Mouse (Mus musculus) lung, embryonic 16.5 days (tissue): ENCODE data around the gene Castor2. TPM values are rescaled to one million over a fixed set of nuclear protein-coding genes. Genes with fewer than 3 reads are reported as not detected.

Source experiments
- ATAC-seq: fragments of 200-750 bp; cut with Nextera tagmentation; 2 replicates; pipeline ENCODE4 v1.8.0; 2017; ENCODE audit warnings: low read depth, mild to moderate bottlenecking, moderate library complexity
- H3K27ac ChIP-seq: fragments of 300-500 bp; sonication (generic); 2 replicates; pipeline ENCODE4 v1.5.1; 2014; ENCODE audit warnings: mild to moderate bottlenecking, control low read depth, low read length
- H3K27me3 ChIP-seq: fragments of 300-500 bp; sonication (generic); 2 replicates; pipeline ENCODE4 v1.6.1; 2014; ENCODE audit warnings: low read depth, low read length, mixed read lengths; ENCODE audit not compliant: control insufficient read depth, insufficient read depth
- H3K36me3 ChIP-seq: fragments of 300-500 bp; sonication (generic); 2 replicates; pipeline ENCODE4 v1.6.1; 2014; ENCODE audit warnings: low read length; ENCODE audit not compliant: control insufficient read depth, insufficient read depth
- H3K4me1 ChIP-seq: fragments of 300-500 bp; sonication (generic); replicated peaks from 2 replicates; pipeline ENCODE4 v1.6.1; 2014; ENCODE audit warnings: low read length, mixed read lengths; ENCODE audit not compliant: control insufficient read depth, insufficient read depth
- H3K4me2 ChIP-seq: fragments of 300-500 bp; sonication (generic); 2 replicates; pipeline ENCODE4 v1.6.1; 2014; ENCODE audit warnings: low read depth, low read length, control low read depth
- H3K4me3 ChIP-seq: fragments of 300-500 bp; sonication (generic); 2 replicates; pipeline ENCODE4 v1.5.1; 2014; ENCODE audit warnings: mild to moderate bottlenecking, low read length, control low read depth
- H3K9ac ChIP-seq: fragments of 300-500 bp; sonication (generic); 2 replicates; pipeline ENCODE4 v1.6.1; 2014; ENCODE audit warnings: low read length, control low read depth
- H3K9me3 ChIP-seq: fragments of 300-500 bp; sonication (generic); 2 replicates; pipeline ENCODE4 v1.6.1; 2016; ENCODE audit warnings: low read length; ENCODE audit not compliant: control insufficient read depth
- WGBS: fragments of 180-500 bp; shearing (Covaris S2); extraction: QIAGEN DNeasy Blood & Tissue Kit; methylation state at CpG from one replicate; pipeline ENCODE4 v1.1.7; 2014; 5-methylcytosine and 5-hydroxymethylcytosine counted together
- polyA plus RNA-seq: library from polyadenylated mRNA; unstranded; fragments of >200 nt; fragmentation: Nextera tagmentation; extraction: Ambion mirVana; gene quantifications from 2 replicates; pipeline ENCODE4 v1.2.1, GENCODE M21; 2015

The Castor2 gene
- polyA plus RNA-seq, 1 experiment from 2014 or later, result 3.6 TPM

- Histone ChIP-seq H3K4me2 (no peak overlapping the region), H3K9ac (no peak overlapping the region), H3K27me3 (no peaks in the 10 kb centered on the region), H3K4me1 (no peaks in the 10 kb centered on the region), H3K27ac (no peak overlapping the region), H3K4me3 (no peak overlapping the region), H3K9me3 (peaks cover 11% of the 10 kb centered on the region; the same call in 1 of the 2 replicates), H3K36me3 (no peaks in the 10 kb centered on the region)
- ATAC-seq, result no peak
Observed at GRCm38 (mm10) chr5:134074368-134074767, 25.1 kb upstream of the Castor2 start.

- no peaks in the 10 kb centered on the region for H3K27me3 ChIP-seq
- no peak overlapping the region for H3K27ac ChIP-seq
- H3K9ac ChIP-seq, result no peak overlapping the region
- no peaks in the 10 kb centered on the region for H3K36me3 ChIP-seq
- no peak overlapping the region for H3K4me3 ChIP-seq
- WGBS, result 87% methylated on average over 11 of the region's 11 CpGs
- peaks cover 2% of the 10 kb centered on the region; the same call in 1 of the 2 replicates for H3K9me3 ChIP-seq
- no peaks in the 10 kb centered on the region for H3K4me1 ChIP-seq
- ATAC-seq, result no peak
- H3K4me2 ChIP-seq, result no peak overlapping the region
Observed at GRCm38 (mm10) chr5:134076175-134076574, 23.3 kb upstream of the Castor2 start.

- Histone ChIP-seq H3K9me3 (peaks cover 2% of the 10 kb centered on the region; the same call in 1 of the 2 replicates), H3K4me2 (no peak overlapping the region), H3K4me1 (no peaks in the 10 kb centered on the region), H3K4me3 (no peak overlapping the region), H3K9ac (no peak overlapping the region), H3K27me3 (no peaks in the 10 kb centered on the region), H3K27ac (no peak overlapping the region), H3K36me3 (no peaks in the 10 kb centered on the region)
- ATAC-seq, result peak; percentile 61
- 25% methylated on average over 18 of the region's 18 CpGs for WGBS
Observed at GRCm38 (mm10) chr5:134080685-134081548, 18.6 kb upstream of the Castor2 start.

- WGBS, result 64% methylated on average over 4 of the region's 4 CpGs
- no peak for ATAC-seq
- no peak overlapping the region for H3K4me3 ChIP-seq
- H3K9ac ChIP-seq, result no peak overlapping the region
- H3K4me1 ChIP-seq, result no peaks in the 10 kb centered on the region
- no peaks in the 10 kb centered on the region for H3K36me3 ChIP-seq
- no peaks in the 10 kb centered on the region for H3K9me3 ChIP-seq
- no peaks in the 10 kb centered on the region for H3K27me3 ChIP-seq
- H3K4me2 ChIP-seq, result no peak overlapping the region
- H3K27ac ChIP-seq, result no peak overlapping the region
Observed at GRCm38 (mm10) chr5:134085227-134085626, 14.3 kb upstream of the Castor2 start.

- no peak for ATAC-seq
- Histone ChIP-seq H3K36me3 (no peaks in the 10 kb centered on the region), H3K9ac (no peak overlapping the region), H3K4me2 (no peak overlapping the region), H3K27me3 (no peaks in the 10 kb centered on the region), H3K4me1 (no peaks in the 10 kb centered on the region), H3K27ac (no peak overlapping the region), H3K9me3 (no peaks in the 10 kb centered on the region), H3K4me3 (no peak overlapping the region)
- 82% methylated on average over 3 of the region's 3 CpGs for WGBS
Observed at GRCm38 (mm10) chr5:134085887-134086639, 13.4 kb upstream of the Castor2 start.

- Histone ChIP-seq H3K4me3 (no peak overlapping the region), H3K4me2 (no peak overlapping the region), H3K36me3 (no peaks in the 10 kb centered on the region), H3K27me3 (no peaks in the 10 kb centered on the region), H3K9me3 (no peaks in the 10 kb centered on the region), H3K27ac (no peak overlapping the region), H3K4me1 (no peaks in the 10 kb centered on the region), H3K9ac (no peak overlapping the region)
- ATAC-seq, result no peak
- WGBS, result 74% methylated on average over 5 of the region's 5 CpGs
Observed at GRCm38 (mm10) chr5:134087211-134087610, 12.3 kb upstream of the Castor2 start.

GRCm38 (mm10) chr5:134095766-134096165 is 3.7 kb upstream of the Castor2 start:
- no peak for ATAC-seq
- Histone ChIP-seq H3K4me1 (peaks cover 11% of the 10 kb centered on the region), H3K27me3 (no peaks in the 10 kb centered on the region), H3K27ac (no peak overlapping the region), H3K4me2 (no peak overlapping the region), H3K9me3 (no peaks in the 10 kb centered on the region), H3K9ac (no peak overlapping the region), H3K36me3 (no peaks in the 10 kb centered on the region), H3K4me3 (no peak overlapping the region)
- WGBS, result 84% methylated on average over 2 of the region's 2 CpGs

GRCm38 (mm10) chr5:134098341-134098902 is 1.1 kb upstream of the Castor2 start:
- 45% methylated on average over 13 of the region's 13 CpGs for WGBS
- Histone ChIP-seq H3K4me2 (peak overlapping the region; percentile 99), H3K27ac (no peak overlapping the region)

GRCm38 (mm10) chr5:134098976-134099375 is 535 bp upstream of the Castor2 start:
- peaks cover 17% of the 10 kb centered on the region for H3K4me1 ChIP-seq
- peak overlapping the region; percentile 81 for H3K4me3 ChIP-seq
- peak; percentile 55 for ATAC-seq
- no peaks in the 10 kb centered on the region for H3K36me3 ChIP-seq
- H3K9me3 ChIP-seq, result no peaks in the 10 kb centered on the region
- no peaks in the 10 kb centered on the region for H3K27me3 ChIP-seq
- H3K27ac ChIP-seq, result peak overlapping the region; percentile 46; the same call in 1 of the 2 replicates
- 2% methylated on average over 17 of the region's 17 CpGs for WGBS
- peak overlapping the region; percentile 85 for H3K9ac ChIP-seq
- peak overlapping the region; percentile 99 for H3K4me2 ChIP-seq

More at GRCm38 (mm10) chr5:134098341-134098902, 1.1 kb upstream of the Castor2 start:
- peak overlapping the region; percentile 85 for H3K9ac ChIP-seq
- H3K9me3 ChIP-seq, result no peaks in the 10 kb centered on the region
- H3K4me1 ChIP-seq, result peaks cover 17% of the 10 kb centered on the region
- H3K4me3 ChIP-seq, result peak overlapping the region; percentile 81
- H3K36me3 ChIP-seq, result no peaks in the 10 kb centered on the region
- no peak for ATAC-seq
- no peaks in the 10 kb centered on the region for H3K27me3 ChIP-seq
